Mouse (Mus musculus): ENCODE measurements at regions not wholly inside any gene's neighbourhood (a gene's known extent, or its start where the extent isn't known, plus 50 kb on each side); places are given as distances from the start of the nearest gene placed in this dataset.

GRCm38 (mm10) chr16:86368449-86368848 is 466.8 kb upstream of the Adamts5 start:
- Histone ChIP-seq H3K4me2 (ENCODE audit: low read depth, low read length, poor library complexity, severe bottlenecking) (no peak overlapping the region), H3K4me1 (ENCODE audit: insufficient read depth, low read length) (no peaks in the 10 kb centered on the region), H3K27ac (ENCODE audit: low read depth, low read length) (no peak overlapping the region), H3K4me3 (ENCODE audit: low read depth, low read length) (no peak overlapping the region), H3K36me3 (ENCODE audit: insufficient read depth, low read length) (no peaks in the 10 kb centered on the region), H3K9ac (replicated peaks; ENCODE audit: low read length, poor library complexity, severe bottlenecking) (no peak overlapping the region), H3K27me3 (ENCODE audit: insufficient read depth, low read length) (no peaks in the 10 kb centered on the region), H3K9me3 (ENCODE audit: low read length) (no peaks in the 10 kb centered on the region)
- no peak for ATAC-seq (ENCODE audit: low FRiP score)
- no peak for TF ChIP-seq CTCF (IDR thresholded peaks at IDR 0.05)
- 88% methylated on average over 5 of the region's 5 CpGs for WGBS
- DNase-seq (ENCODE audit: low spot score), result no peak

- WGBS, result 89% methylated on average over 1 of the region's 1 CpGs
- Histone ChIP-seq H3K4me3 (ENCODE audit: low read depth, low read length) (no peak overlapping the region), H3K9me3 (ENCODE audit: low read length) (no peaks in the 10 kb centered on the region), H3K9ac (replicated peaks; ENCODE audit: low read length, poor library complexity, severe bottlenecking) (no peak overlapping the region), H3K4me1 (ENCODE audit: insufficient read depth, low read length) (no peaks in the 10 kb centered on the region), H3K27ac (ENCODE audit: low read depth, low read length) (no peak overlapping the region), H3K27me3 (ENCODE audit: insufficient read depth, low read length) (no peaks in the 10 kb centered on the region), H3K4me2 (ENCODE audit: low read depth, low read length, poor library complexity, severe bottlenecking) (no peak overlapping the region), H3K36me3 (ENCODE audit: insufficient read depth, low read length) (no peaks in the 10 kb centered on the region)
- TF ChIP-seq CTCF (IDR thresholded peaks at IDR 0.05), result no peak
- ATAC-seq (ENCODE audit: low FRiP score) (no peak), DNase-seq (ENCODE audit: low spot score) (no peak)
Measured at GRCm38 (mm10) chr16:86366197-86366596, 464.6 kb upstream of the Adamts5 start.

GRCm38 (mm10) chr16:86361099-86361498 is 459.5 kb upstream of the Adamts5 start:
- Histone ChIP-seq H3K27ac (ENCODE audit: low read depth, low read length) (no peak overlapping the region), H3K4me1 (ENCODE audit: insufficient read depth, low read length) (no peaks in the 10 kb centered on the region), H3K4me3 (ENCODE audit: low read depth, low read length) (no peak overlapping the region), H3K36me3 (ENCODE audit: insufficient read depth, low read length) (no peaks in the 10 kb centered on the region), H3K9me3 (ENCODE audit: low read length) (no peaks in the 10 kb centered on the region), H3K4me2 (ENCODE audit: low read depth, low read length, poor library complexity, severe bottlenecking) (no peak overlapping the region), H3K9ac (replicated peaks; ENCODE audit: low read length, poor library complexity, severe bottlenecking) (no peak overlapping the region), H3K27me3 (ENCODE audit: insufficient read depth, low read length) (no peaks in the 10 kb centered on the region)
- ATAC-seq (ENCODE audit: low FRiP score), result no peak
- WGBS, result 91% methylated on average over 5 of the region's 5 CpGs
- no peak for DNase-seq (ENCODE audit: low spot score)
- TF ChIP-seq CTCF (IDR thresholded peaks at IDR 0.05), result no peak

- ATAC-seq (ENCODE audit: low FRiP score) (no peak), DNase-seq (ENCODE audit: low spot score) (no peak)
- Histone ChIP-seq H3K9me3 (ENCODE audit: low read length) (no peaks in the 10 kb centered on the region), H3K27me3 (ENCODE audit: insufficient read depth, low read length) (no peaks in the 10 kb centered on the region), H3K4me1 (ENCODE audit: insufficient read depth, low read length) (no peaks in the 10 kb centered on the region), H3K36me3 (ENCODE audit: insufficient read depth, low read length) (no peaks in the 10 kb centered on the region), H3K27ac (ENCODE audit: low read depth, low read length) (no peak overlapping the region), H3K4me3 (ENCODE audit: low read depth, low read length) (no peak overlapping the region), H3K4me2 (ENCODE audit: low read depth, low read length, poor library complexity, severe bottlenecking) (no peak overlapping the region), H3K9ac (replicated peaks; ENCODE audit: low read length, poor library complexity, severe bottlenecking) (no peak overlapping the region)
- 89% methylated on average over 2 of the region's 2 CpGs for WGBS
- TF ChIP-seq CTCF (IDR thresholded peaks at IDR 0.05), result no peak
Measured at GRCm38 (mm10) chr16:86355036-86355435, 453.4 kb upstream of the Adamts5 start.

- no peaks in the 10 kb centered on the region for H3K9me3 ChIP-seq (ENCODE audit: low read length)
- no peaks in the 10 kb centered on the region for H3K4me1 ChIP-seq (ENCODE audit: insufficient read depth, low read length)
- no peak for ATAC-seq (ENCODE audit: low FRiP score)
- H3K4me2 ChIP-seq (ENCODE audit: low read depth, low read length, poor library complexity, severe bottlenecking), result no peak overlapping the region
- H3K27ac ChIP-seq (ENCODE audit: low read depth, low read length), result no peak overlapping the region
- no peak overlapping the region for H3K4me3 ChIP-seq (ENCODE audit: low read depth, low read length)
- H3K27me3 ChIP-seq (ENCODE audit: insufficient read depth, low read length), result no peaks in the 10 kb centered on the region
- 88% methylated on average over 5 of the region's 5 CpGs for WGBS
- DNase-seq (ENCODE audit: low spot score), result no peak
- H3K36me3 ChIP-seq (ENCODE audit: insufficient read depth, low read length), result no peaks in the 10 kb centered on the region
- no peak overlapping the region for H3K9ac ChIP-seq (replicated peaks; ENCODE audit: low read length, poor library complexity, severe bottlenecking)
- no peak for TF ChIP-seq CTCF (IDR thresholded peaks at IDR 0.05)
Measured at GRCm38 (mm10) chr16:86347753-86348152, 446.1 kb upstream of the Adamts5 start.

GRCm38 (mm10) chr16:86346916-86347315 is 445.3 kb upstream of the Adamts5 start:
- Histone ChIP-seq H3K4me2 (ENCODE audit: low read depth, low read length, poor library complexity, severe bottlenecking) (no peak overlapping the region), H3K36me3 (ENCODE audit: insufficient read depth, low read length) (no peaks in the 10 kb centered on the region), H3K9ac (replicated peaks; ENCODE audit: low read length, poor library complexity, severe bottlenecking) (no peak overlapping the region), H3K27ac (ENCODE audit: low read depth, low read length) (no peak overlapping the region), H3K27me3 (ENCODE audit: insufficient read depth, low read length) (no peaks in the 10 kb centered on the region), H3K4me3 (ENCODE audit: low read depth, low read length) (no peak overlapping the region), H3K4me1 (ENCODE audit: insufficient read depth, low read length) (no peaks in the 10 kb centered on the region), H3K9me3 (ENCODE audit: low read length) (no peaks in the 10 kb centered on the region)
- no peak for DNase-seq (ENCODE audit: low spot score)
- 67% methylated on average over 3 of the region's 3 CpGs for WGBS
- ATAC-seq (ENCODE audit: low FRiP score), result no peak
- TF ChIP-seq CTCF (IDR thresholded peaks at IDR 0.05), result no peak

All from midbrain, postnatal 0 days (tissue).